Mouse (Mus musculus) heart, postnatal 0 days (tissue): ENCODE results near the gene Tmprss13.

Experiments used
- CTCF ChIP-seq: IDR thresholded peaks from 2 replicates; pipeline ENCODE4 v1.5.1; 2016; ENCODE audit warnings: antibody characterized with exemption, control low read depth, low read depth
- EP300 ChIP-seq: IDR thresholded peaks from 2 replicates; pipeline ENCODE4 v1.6.1; 2016; ENCODE audit warnings: antibody characterized with exemption, low read depth

GRCm38 (mm10) chr9:45282466-45282865, 36.4 kb upstream of the Tmprss13 start:
- TF ChIP-seq CTCF = no peak
- no peak for TF ChIP-seq EP300
